Mouse (Mus musculus) lung, postnatal 0 days (tissue): ENCODE data around the gene Mrpl4.
A peak's percentile ranks its signal among the peaks of the same experiment; 100 is the strongest.

Experiments
- CTCF ChIP-seq: IDR thresholded peaks from 2 replicates; pipeline ENCODE4 v1.5.1; 2016; ENCODE audit warnings: antibody characterized with exemption, mild to moderate bottlenecking
- EP300 ChIP-seq: IDR thresholded peaks from 2 replicates; pipeline ENCODE4 v1.6.1; 2016; ENCODE audit warnings: antibody characterized with exemption, mild to moderate bottlenecking, control low read depth

- TF ChIP-seq CTCF (no peak), EP300 (peak; percentile 82)
Observed at GRCm38 (mm10) chr9:21011846-21012312, 9.3 kb downstream of the Mrpl4 start.
